Mouse (Mus musculus) heart, adult 2 months (tissue): Measurements from ENCODE around the gene Trim17.

ENCODE experiments used
- CTCF ChIP-seq: fragments of 200-600 bp; IDR thresholded peaks from 2 replicates; pipeline ENCODE4 v1.8.1; 2022; ENCODE audit warnings: antibody characterized with exemption, mild to moderate bottlenecking, moderate library complexity
- EP300 ChIP-seq: fragments of 200-500 bp; IDR thresholded peaks from 2 replicates; pipeline ENCODE4 v1.6.1; 2011; ENCODE audit warnings: low read depth, low read length, control low read depth; ENCODE audit not compliant: insufficient read depth

- TF ChIP-seq CTCF = no peak
- TF ChIP-seq EP300 = no peak
Measured at GRCm38 (mm10) chr11:58993091-58993670, 38.7 kb downstream of the Trim17 start.
